Mouse (Mus musculus) cerebellum, adult 11-12 months (tissue): ENCODE measurements around the gene Crat.

Experiments
- DNase-seq: peaks from one replicate; pipeline ENCODE4 v3.0.0; 2022

Crat gene

GRCm38 (mm10) chr2:30402843-30403242, 12.8 kb downstream of the Crat start:
- no peak for DNase-seq

DNA sequence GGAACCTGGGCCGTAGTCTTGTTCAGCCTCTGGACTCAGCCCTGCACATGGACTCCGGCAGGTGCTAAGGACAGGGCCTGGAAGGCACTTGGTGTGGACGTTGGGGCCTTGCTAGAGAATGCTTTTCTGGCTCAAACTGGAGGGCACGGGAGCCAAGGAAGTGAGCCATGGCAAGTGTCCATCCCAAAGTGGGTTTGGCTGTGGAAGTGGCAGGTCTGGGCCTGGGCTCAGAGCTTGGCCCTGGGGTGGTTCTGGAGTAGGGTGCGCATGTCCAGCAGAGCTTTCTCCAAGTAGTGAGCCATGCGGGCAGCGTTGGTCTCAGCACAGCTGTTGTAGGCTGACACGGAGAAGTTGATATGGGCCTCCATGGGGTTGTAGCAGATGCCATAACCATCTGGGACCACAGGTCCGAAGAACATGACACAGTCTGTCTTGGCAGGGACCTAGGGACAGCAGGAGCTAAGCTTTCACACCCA, 13.2 kb downstream of the Crat start:
- DNase-seq, result peak; percentile 73

DNA sequence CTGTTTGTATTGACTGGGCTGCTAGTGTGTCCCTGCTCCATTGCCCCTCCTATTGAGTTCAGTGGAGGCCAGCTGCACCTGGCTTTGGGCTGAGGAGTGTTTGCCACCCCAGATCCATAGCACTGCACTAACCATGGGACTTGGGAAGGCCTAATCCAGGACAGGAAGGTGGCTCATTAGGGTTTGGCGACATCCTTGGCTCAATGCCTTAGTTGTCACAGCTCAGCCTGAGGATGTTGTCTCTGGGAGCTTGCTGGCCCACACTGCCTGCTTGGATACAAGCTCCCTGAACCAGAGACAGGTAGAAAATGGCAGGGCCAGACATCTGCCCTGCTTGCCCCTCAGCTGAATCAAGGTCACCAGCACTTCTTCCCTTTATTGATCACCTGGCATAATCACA, 14.0 kb downstream of the Crat start:
- DNase-seq, result peak; percentile 62

DNA sequence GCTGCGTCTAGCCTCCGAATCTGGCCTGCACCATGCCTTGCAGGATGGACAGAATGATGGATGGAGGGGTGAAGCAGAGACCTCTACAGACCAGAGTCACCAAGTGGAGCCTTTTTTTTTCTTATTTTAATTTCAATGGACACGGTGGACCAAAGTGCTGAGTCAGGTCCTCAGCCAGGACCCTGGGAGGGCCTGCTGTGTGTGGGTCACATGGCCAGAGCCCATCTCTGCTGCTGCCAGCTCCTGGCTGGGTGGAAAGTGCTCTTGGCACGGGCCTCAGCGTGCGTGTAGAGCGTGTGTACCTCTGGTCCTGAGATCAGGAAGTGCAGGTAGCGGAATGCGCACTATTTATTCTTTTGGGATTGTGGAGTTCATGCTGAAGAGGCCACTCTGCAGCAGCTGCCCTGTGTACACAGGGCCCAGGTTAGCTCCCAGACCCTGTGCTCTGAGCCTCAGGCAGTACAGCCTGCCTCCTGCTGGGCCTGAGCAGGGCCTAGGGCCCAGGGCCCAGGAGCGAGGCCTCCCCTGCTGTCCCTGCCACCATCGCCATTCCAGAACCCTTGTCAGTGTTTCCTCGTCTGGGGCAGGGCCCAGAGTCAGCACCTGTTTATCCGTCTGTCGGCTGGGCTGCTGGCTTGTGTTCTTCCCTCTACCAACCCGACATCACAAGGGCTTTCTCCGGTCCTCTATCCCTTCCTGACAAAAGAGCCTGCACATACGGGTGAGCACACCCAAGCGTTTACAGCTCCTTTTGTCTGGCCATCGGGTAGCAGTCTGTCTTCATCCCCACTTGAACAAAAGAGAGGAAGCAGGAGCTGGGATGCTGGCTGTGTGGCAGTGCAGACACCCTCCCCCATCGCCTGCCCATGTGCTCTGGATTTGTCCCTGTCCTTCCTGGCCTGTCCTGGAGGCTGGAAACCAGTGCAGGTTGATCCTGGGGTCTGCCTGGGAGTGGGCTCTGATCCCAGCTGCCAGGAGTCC, 16.1 kb downstream of the Crat start:
- DNase-seq, result peak; percentile 92

DNA sequence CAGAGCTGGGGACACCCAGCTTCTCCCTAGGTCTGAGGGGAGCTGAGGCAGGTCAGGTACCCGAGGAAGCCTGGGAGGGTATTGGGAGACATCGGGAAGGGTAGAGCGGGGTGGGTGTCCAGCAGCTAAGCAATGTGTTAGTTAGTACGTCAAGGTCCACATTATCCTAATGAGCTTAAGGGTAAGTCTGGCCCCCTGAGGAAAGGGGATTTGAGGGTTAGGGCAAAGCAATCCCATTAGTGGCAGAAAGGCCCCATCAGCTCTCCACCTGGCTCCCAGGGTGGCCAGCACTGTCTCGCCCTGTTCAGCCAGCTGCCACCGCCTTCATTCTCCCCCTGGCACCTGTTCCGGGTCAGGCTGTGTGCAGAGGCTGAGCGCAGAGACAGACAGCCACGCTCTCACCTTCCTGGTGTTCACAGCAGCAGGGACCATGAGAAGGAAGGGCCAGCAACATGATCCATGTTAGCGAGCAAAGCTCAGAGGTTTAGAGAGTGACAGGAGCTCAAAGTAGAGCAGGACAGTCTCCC, 17.6 kb downstream of the Crat start:
- peak; percentile 42 for DNase-seq

DNA sequence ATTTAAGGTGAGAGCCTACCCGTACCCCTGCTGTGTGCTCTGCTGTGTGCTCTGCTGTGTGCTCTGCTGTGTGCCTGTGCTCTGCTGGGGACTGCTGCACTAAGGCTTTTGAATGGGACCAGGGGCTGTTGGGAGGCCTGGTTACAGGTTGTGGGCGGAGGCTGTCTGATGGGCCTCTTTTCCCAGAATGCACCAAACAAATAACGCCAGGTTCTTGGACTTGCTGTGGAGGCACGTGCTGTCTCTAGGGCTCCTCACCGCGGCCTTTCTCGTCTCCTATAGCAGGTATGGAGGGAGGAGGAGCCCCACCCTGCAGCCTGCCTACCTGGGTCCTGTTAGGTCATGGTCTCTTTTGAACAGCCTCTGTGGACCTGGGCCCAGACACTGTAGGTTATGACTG, 19.4 kb downstream of the Crat start:
- no peak for DNase-seq

GRCm38 (mm10) chr2:30395757-30396156, 19.9 kb downstream of the Crat start:
- DNase-seq, result no peak

- DNase-seq, result no peak
These were observed 22.3 kb downstream of the Crat start for GRCm38 (mm10) chr2:30393370-30393656.

DNA sequence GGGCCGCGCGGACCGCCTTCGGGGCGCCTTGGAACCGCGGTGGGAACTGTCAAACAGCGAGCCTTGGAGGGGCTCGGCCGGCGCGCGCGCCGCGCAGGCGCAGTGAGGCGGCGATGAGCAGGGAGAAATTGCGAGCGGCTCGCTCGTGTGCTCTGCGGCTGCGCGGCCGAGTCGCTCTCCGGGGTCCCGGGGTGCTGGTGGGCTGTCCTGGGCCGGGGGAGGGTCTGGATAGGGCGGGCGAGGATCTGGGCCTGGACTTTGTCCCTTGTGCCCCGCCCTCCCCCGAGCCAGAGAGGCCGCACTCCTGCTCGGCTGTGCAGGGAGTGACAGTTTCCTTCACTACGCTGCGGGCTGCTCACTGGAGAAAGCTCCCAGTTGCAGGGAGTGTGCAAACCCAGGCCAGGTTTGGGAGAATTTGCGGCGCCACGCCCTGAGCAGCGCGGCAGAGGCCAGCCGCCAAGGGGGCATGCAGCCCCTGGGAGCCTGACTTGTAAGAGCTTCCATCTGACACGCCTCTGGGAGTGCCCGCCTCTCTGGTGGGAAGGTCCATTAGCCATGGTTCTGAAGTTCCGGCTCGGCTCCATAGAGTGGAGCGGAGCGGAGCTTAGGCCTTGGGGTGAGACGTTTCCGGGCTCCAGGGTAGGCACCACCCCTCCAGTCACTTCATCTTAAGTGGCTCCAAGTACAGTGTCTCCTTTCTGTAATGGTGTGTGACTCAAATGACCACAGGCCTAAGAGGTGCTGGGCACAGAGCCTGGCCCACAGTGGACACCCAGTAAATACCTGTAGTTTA, 22.8 kb downstream of the Crat start:
- peak; percentile 72 for DNase-seq

- DNase-seq, result peak; percentile 99
These were observed 23.5 kb downstream of the Crat start, which contains the start of gene Dolpp1 for GRCm38 (mm10) chr2:30392114-30392576. Dolpp1 (plus strand) TSS chr2:30392254.

DNA sequence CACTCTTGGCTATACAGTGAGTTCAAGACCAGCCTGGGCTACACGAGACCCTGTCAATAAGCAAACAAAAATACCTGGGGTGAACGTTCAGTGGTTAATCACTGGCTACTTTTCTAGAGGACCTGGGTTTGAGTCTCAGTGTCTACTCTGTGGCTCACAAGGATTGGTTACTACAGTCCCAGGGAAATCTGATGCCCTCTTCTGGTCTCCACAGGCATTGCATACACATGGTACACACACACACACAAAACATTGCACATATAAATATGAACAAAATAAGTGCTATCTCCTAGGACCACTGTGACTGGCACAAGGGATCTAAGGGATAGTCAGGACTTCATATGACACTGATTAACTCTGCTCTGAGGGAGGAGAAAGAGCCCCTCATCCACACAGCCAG, 26.6 kb downstream of the Crat start:
- DNase-seq, result no peak

DNA sequence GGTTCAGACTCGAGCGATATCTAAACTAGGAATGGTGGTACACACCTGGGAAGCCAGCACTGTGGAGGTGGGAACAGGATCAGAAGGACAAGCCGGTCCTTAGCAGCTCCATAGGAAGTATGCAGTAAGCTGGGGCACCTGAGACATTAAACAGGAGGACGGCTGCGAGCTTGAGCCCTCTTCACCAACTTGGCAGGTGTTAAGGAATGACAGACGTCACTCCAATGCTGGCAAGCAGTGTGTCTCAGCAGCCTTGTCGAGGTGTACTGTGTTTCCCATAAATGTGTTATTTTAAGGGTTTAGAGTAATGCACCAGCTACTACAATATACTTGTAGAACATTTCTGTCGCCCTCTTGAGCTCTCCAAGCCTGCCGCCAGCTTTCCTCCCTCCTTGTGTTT, 28.7 kb downstream of the Crat start:
- no peak for DNase-seq

DNA sequence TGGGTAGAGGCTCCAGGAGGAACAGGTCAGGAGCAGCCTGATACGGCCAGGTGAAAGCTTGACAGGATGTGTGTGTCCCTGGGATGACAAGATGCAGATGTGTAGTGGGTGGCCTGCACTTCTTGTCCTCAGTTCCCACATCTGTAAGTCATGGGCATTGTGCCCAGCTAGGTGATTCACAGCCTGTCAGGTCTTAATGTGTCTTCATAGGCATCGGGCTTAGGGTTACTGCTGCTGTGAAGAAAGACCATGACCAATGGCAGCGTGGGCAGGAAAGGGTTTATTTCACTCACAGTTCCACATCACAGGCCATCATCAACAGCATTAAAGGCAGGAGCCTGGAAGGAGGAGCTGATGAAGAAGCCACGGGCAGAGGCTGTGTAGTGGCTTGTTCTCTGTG, 30.0 kb downstream of the Crat start:
- no peak for DNase-seq

DNA sequence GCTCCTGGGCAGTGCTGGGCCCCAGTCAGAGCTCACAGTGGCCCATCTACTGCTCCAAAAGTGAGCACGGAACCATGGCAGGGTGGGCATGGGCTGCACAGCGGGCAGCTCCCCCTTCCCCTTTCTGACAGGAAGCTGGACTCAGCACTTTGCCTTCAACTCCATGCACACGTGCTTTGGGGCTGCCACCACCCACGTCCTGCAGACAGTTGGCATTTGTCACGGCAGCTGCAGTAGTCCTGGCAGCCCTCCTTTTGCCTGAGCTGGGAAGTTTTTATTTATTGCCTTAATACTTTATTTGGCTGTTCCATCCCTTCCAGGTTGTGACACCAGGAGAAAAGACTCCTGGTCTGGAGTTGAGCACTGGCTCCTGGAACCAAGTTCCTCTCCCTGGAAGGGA, 30.8 kb downstream of the Crat start:
- DNase-seq, result no peak

DNA sequence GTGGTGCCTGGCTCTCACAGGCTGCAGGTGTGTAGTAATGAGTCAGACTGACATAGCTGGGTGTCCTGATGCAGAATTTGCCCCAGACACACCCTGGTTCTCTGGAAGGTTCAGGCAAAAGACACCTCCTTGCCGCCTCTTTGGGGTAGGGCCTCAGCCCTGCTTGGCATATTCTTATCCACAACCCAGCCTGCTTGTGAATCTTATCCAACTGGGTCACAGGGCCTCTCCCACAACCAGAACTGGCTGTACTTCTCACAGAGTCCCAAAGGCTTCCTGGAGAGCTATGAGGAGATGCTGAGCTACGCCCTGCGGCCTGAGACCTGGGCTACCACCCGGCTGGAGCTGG, 34.3 kb downstream of the Crat start:
- no peak for DNase-seq

- DNase-seq, result no peak
These were observed 34.8 kb downstream of the Crat start for GRCm38 (mm10) chr2:30380564-30381376.

DNA sequence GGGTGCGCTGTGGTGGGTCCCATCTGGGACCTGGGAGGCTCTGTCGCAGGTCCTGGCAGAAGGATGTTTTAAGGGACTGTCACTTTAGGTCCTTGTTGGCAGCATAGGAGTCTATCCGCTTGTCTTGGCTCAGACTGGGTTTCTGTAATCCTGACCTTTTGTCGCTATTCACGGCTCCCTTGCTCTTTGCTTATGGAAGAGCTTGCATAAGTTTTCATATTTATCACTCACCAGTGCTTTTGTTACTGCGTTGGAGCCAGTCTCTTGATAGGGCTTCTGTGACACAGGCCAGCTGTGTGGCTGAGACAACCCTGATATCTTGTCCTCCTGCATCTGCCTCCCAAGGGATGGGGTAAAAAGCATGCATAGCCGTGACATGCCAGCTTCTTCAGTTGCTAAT, 36.3 kb downstream of the Crat start:
- no peak for DNase-seq

- DNase-seq, result peak; percentile 31
These were observed 37.9 kb downstream of the Crat start for GRCm38 (mm10) chr2:30377721-30378120.

DNA sequence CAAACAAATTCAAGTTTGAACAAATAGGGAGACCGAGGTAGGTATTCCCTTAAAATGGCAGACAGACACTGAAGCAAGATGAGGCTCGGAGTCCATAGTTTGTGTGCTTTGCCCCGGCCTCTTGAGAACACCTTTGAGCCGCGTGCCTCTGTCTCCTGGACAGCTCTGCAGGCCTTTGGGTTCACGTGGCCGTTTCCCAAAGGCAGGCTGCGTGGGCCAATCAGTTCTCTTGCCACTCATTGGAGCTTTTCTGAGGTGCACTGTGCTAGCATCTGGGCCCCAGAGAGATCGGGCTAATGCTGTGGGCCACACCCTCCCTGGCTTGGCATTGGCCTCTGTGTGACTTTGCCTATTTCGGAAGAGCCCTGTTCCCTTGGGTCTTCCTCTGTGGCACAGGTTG, 39.7 kb downstream of the Crat start:
- DNase-seq, result no peak

GRCm38 (mm10) chr2:30372726-30373125, 42.9 kb downstream of the Crat start:
- no peak for DNase-seq

- DNase-seq, result no peak
These were observed 44.1 kb downstream of the Crat start for GRCm38 (mm10) chr2:30371544-30371943.

DNA sequence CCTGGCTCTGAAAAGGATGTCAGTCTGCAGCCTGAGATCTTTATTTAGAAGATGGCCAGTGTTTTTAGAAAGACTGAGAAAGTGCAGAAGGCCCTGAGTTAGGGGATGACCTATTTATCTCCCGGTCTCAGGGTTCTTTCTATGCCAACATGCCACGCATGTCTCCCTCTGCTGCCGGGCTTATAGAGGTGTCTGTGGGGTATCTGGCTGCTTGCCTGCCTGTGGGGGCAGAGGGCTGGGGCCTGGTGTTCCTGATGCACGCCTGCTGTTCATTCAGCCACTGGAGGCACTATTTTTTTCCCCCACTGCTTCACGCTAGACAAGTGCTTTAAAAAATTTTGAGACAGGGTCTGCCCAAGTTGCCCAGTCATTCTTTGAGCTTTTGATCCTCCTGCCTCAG, 49.4 kb downstream of the Crat start:
- DNase-seq, result no peak
